Mouse (Mus musculus) layer of hippocampus, adult 6 months (tissue): ENCODE measurements around the gene Mas1. TPM values are rescaled to one million over a fixed set of nuclear protein-coding genes. Genes with fewer than 3 reads are reported as not detected.

Experiments
- long read RNA-seq, 2 experiments: library from polyadenylated mRNA; unstranded; transcript quantifications; one replicate each; pipeline ENCODE4 v2.0.0; 2019 to 2020
- microRNA-seq: library from miRNA; unstranded; fragments of <30 nt; microRNA quantifications from one replicate; pipeline ENCODE4 v1.2.0, GENCODE M21; 2020
- polyA plus RNA-seq: library from polyadenylated mRNA; unstranded; fragments of <200 nt; fragmentation: Nextera tagmentation; gene quantifications from 2 replicates; pipeline ENCODE4 v1.2.3, GENCODE M21; 2021

Mas1 gene
- 28.0 and 35.5 TPM in 2 replicates for polyA plus RNA-seq
- long read RNA-seq, experiment 1, transcript Mas1-205 (4 exons, 779 nt) = major isoform, 8 of 33 reads
- long read RNA-seq, experiment 1, transcript Mas1-207 (2 exons, 443 nt) = minor isoform, 5 of 33 reads
- long read RNA-seq, experiment 1, transcript Mas1-202 (4 exons, 684 nt) = minor isoform, 5 of 33 reads
- long read RNA-seq, experiment 1, partial matches to known transcripts = 0 of 33 reads
- long read RNA-seq, experiment 1, other reads (novel, unspliced or antisense) = 15 of 33 reads
- long read RNA-seq, experiment 2, transcript Mas1-207 (2 exons, 443 nt) = minor isoform, 13 of 121 reads
- long read RNA-seq, experiment 2, transcript Mas1-202 (4 exons, 684 nt) = major isoform, 27 of 121 reads
- long read RNA-seq, experiment 2, transcript Mas1-205 (4 exons, 779 nt) = minor isoform, 22 of 121 reads
- long read RNA-seq, experiment 2, partial matches to known transcripts = 2 of 121 reads
- long read RNA-seq, experiment 2, other reads (novel, unspliced or antisense) = 57 of 121 reads

DNA sequence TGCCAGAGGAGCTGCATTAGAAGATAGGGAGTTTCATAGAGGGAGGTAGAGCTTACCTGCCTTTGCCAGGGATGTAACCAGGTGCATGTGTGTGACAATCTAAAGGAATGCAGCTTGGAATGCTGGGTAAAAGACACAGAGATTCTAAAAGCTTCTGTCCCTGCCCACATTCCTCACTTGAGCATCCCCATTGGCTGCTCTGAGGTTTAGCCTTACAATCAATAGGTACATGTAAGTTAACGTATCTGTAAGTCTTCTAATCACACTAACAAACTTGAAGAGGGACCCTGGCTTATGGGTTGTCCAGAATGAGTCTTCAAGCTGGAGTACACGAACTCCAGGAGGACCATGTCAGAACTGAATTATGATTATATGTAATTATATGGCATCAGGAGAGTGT is at the start of gene Mas1:
Gene Mas1 (minus strand): TSS at position 101 of the 400 bp plus-strand sequence.

DNA sequence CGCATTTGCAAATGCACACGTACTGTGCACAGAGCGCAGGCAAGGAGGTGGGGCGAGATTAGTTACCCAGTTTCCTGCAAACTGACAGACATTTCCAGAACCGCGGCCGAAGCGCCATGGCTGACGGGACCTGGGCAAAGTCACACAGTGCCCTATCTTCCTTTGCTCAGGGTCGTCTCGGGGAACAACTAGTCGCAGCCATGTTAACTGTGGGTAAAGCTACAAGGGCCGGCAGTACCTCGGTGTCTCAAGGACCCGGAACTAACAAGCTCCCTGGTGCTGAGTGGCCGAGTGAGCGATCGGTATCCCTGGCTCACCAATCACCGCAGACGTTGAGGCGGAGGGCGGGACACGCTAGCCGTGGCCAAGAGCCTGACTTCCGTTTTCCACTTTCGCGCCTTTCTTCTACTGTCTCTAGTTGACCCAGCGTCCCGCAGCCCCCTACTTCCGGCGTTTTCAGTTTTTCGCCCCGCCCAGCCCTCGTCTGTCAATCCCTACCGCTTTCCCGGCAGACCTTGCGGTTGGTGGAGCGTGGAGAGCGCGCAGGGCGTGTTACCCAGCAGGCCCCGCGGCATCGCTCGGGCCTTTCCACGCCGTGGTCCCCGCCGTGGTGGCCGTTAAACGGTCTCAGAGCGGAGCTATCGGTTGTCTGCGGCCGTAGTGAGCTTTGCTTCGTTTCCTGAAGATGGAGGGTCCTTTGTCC is 48.1 kb upstream of the Mas1 start, which contains the start of gene Mrpl18:
Gene Mrpl18 (minus strand): TSS at position 465 of the 703 bp plus-strand sequence.

GRCm38 (mm10) chr17:12915488-12915880 is 47.5 kb upstream of the Mas1 start, which contains the start of gene Tcp1:
Tcp1 (plus strand) TSS chr17:12915701.

DNA sequence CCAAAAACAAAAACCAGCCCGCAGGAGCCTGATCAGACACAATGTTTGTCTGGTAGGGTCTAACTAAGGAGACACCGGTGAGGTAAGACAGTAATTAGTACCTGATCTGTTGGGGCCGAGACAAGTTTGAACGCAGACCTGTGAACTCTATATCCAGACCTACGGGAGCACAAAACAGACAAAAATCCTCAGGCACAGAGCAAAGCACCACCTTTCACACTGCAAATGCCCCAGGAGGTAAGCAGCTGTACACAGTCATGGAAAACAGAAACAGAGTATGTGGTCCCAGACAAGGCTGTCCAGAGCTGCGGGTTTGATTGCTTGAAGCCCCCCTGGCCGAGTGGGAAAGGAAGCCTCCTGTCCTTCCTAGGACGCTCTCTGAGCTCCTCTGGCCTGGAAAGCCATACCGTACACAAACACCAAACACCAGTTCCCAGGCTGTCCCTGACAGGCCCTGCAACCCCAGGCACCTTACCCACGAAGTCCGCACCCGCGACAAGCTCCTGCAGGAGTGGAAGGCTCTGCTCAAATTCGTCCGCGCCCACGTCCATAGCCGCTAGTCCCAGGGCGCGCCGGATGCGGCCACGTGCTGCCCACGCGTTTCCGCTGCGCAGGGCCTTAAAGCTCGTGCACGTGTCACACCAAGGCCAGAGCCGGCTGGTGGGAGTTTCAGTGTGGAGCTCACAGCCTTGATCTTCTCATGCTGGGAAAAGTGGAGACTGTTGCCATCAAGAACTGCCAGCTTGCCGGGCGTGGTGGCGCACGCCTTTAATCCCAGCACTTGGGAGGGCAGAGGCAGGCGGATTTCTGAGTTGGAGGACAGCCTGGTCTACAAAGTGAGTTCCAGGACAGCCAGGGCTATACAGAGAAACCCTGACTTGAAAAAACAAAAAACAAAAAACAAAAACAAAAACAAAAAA is 41.7 kb upstream of the Mas1 start, which contains the start of gene Pnldc1:
Gene Pnldc1 (minus strand): TSS at position 870 of the 920 bp plus-strand sequence.

GRCm38 (mm10) chr17:12875734-12876133 is 7.8 kb upstream of the Mas1 start, which contains the start of gene Mrgprh:
Mrgprh (plus strand) TSS chr17:12876034.

Small RNA genes lying within 50 kb of the gene (microRNA-seq; reads per million reads assigned to microRNA genes)
- gene Gm24085 = not detected

Other genes starting within 250 kb of the Mas1 start
- 0.79 TPM in 1 of 2 replicates, not detected in the other for gene Slc22a1, start 192.3 kb downstream of the Mas1 start, polyA plus RNA-seq
- 2.6 and 3.0 TPM in 2 replicates for gene Igf2r, start 98.5 kb downstream of the Mas1 start, polyA plus RNA-seq
- not detected in 2 replicates for gene Mrgprh, start 7.9 kb upstream of the Mas1 start, polyA plus RNA-seq
- gene Pnldc1, start 42.1 kb upstream of the Mas1 start, polyA plus RNA-seq = 0.31 and 0.90 TPM in 2 replicates
- gene Tcp1, start 47.6 kb upstream of the Mas1 start, polyA plus RNA-seq = 191 and 205 TPM in 2 replicates
- gene Mrpl18, start 48.2 kb upstream of the Mas1 start, polyA plus RNA-seq = 140 and 143 TPM in 2 replicates
- gene Acat3, start 72.5 kb upstream of the Mas1 start, polyA plus RNA-seq = 3.1 and 4.7 TPM in 2 replicates
- gene Acat2, start 92.6 kb upstream of the Mas1 start, polyA plus RNA-seq = 36.6 and 45.0 TPM in 2 replicates
- gene Wtap, start 126.0 kb upstream of the Mas1 start, polyA plus RNA-seq = 52.3 and 72.0 TPM in 2 replicates
- gene Sod2, start 138.7 kb upstream of the Mas1 start, polyA plus RNA-seq = 249 and 282 TPM in 2 replicates
- not detected in 2 replicates for gene Gpr31b, start 184.2 kb upstream of the Mas1 start, polyA plus RNA-seq
- gene Tcp10b, start 193.0 kb upstream of the Mas1 start, polyA plus RNA-seq = 0.14 and 0.31 TPM in 2 replicates